Mouse (Mus musculus) bone marrow macrophage, adult 2 months (primary cell): ENCODE results near the gene Tulp4.

ENCODE experiments used
- CTCF ChIP-seq: IDR thresholded peaks from 2 replicates; pipeline ENCODE4 v1.5.1; 2012; ENCODE audit warnings: low read depth, mild to moderate bottlenecking, low read length, moderate library complexity
- POLR2A ChIP-seq: IDR thresholded peaks from 2 replicates; pipeline ENCODE4 v1.6.1; 2012; ENCODE audit warnings: mild to moderate bottlenecking, low read depth, low read length, borderline replicate concordance

- TF ChIP-seq CTCF (no peak), POLR2A (no peak)
Measured at GRCm38 (mm10) chr17:6189207-6189606, 83.0 kb downstream of the Tulp4 start.
